Mouse (Mus musculus) mouse embryonic stem cell (cell line): ENCODE measurements around the gene Prima1.

Experiments used
- in situ Hi-C, 2 experiments: fragments of 300-500 bp; cut with MboI; formaldehyde crosslinking; loops; 1 replicate in 1 of 2; 3 replicates in 1 of 2; pipeline ENCODE4 v1.14.3; 2019 to 2020; ENCODE audit warnings: low sequenced_read_pairs in 2 of 2, low pct_unique_long_range_greater_than_20kb in 1 of 2, mixed read lengths in 1 of 2; ENCODE audit not compliant: unreplicated experiment in 1 of 2

Prima1 gene

DNA sequence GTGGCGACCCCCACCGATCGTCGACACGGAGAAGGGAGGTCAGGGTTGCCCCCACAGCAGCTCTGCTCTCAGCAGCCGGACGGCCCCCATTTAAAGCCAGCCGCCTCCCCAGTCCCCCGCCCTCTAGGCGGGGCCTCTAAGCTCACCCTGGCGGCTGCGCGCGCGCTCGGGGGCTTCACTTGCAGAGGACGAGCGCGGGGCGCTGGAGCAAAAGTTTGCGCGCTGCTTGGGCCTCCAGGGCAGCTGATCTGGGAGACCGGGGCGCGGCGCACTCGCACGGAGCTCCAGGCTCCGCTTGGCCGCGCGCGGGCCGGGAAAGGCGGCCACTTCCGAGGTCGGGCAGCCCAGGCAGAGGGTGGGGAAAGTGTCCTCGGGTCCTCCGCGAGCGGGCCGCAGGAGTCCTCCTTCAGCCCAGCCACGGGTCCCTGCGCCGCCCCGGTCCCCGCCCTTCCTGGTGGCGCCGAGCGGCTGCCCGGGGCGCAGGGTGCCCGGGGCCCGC lies at the start of gene Prima1:
Gene Prima1 (minus strand): TSS at position 68 of the 499 bp plus-strand sequence.
- in situ Hi-C loops, result no loop called here

DNA sequence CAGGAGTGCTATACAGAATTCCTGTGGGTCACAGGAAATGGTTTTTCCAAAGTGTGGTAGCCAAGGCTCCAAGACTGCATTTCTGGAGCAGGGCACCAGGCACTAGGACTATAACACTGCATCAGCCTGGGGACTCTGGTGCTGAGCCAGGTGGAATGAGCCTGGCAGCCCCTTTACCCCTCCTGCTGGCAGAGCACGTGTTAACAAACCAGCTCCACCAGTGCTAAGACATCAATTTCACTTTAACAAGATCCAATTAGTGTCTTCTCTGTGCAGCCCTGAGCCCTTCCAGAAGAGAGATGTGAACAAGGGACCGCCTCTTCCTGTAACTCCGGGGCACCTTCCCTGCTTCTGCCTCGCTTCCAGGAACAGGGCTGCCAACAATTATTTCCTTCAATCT lies 45.3 kb upstream of the Prima1 start:
- in situ Hi-C loops, result no loop called here

DNA sequence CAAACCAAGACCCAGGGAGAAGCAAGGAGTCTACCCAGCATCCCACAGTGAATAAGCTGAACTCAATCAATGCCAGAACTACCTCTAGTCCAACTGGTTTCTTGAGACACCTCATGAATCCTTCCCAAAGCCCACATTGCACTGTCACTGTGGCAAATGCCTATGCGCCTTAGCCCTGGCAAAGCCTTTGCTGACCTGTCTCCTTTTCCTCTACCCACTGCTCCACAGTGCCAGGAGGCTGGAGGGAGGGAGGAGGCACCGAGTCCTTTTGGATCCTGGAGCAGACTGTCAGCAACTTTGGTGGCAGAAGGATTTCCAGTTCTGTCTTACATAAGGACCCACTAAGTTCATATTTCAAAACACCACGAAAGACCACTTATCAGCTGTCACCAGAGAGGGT lies 41.5 kb upstream of the Prima1 start:
- in situ Hi-C loops, result no loop called here

DNA sequence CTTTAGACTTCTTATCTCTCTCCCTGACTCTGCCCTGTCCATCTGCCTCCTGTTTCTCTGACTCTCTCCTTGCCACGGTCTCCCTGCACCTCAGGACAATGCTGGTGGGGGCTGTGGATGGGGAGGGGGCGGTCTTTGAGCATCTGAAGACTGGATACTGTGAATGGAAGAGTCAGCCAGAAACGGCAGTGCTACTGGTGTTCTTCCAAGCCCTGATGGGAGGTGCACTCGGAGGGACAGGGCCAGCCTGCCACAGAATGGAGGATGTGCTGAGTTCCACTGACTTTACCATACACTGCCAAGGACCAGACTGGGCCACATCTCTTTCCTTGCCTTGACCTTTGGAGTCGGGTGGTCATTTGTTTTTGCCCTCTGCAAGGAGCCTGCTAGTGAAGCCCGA lies 41.0 kb upstream of the Prima1 start:
- in situ Hi-C loops, result no loop called here

DNA sequence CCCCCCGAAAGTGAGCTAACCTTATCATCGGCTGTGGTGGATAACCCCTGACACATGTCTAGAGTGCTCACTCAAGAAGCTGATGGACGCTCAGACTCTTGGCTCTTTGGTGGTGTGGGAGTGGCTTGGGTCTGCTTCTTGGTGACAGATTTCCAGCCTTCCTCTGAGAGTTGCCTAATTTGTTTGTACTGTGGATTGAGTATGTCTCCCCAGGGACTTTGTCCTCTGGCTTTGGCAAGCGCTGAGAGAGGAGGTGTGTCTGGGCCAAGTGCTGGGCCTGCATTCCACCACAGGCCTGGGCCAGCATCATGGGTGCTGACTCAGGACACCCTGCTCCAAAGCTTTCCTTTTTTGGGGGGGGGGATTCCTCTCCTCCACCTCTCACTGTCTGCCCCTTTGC lies 40.0 kb upstream of the Prima1 start:
- in situ Hi-C loops, result no loop called here

DNA sequence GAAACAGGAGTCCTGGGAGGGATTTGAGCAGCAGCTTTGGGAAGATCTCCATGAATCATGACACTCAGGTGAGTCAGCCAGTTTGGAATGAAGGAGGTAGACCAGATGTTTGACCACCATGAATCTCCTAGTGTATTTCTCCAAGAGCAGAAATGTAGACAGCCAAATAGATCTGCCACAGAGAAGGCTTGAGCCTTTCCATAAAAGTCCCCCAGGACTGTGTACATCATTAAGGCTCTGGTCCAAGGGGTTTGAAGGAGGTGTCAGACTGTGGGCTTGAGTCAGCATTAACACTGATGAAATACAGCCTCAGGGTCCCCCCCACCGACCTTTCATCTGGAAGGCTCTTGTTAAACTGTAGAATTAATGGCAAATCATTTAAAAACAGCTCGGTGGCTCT lies 39.5 kb upstream of the Prima1 start:
- in situ Hi-C loops, result no loop called here

DNA sequence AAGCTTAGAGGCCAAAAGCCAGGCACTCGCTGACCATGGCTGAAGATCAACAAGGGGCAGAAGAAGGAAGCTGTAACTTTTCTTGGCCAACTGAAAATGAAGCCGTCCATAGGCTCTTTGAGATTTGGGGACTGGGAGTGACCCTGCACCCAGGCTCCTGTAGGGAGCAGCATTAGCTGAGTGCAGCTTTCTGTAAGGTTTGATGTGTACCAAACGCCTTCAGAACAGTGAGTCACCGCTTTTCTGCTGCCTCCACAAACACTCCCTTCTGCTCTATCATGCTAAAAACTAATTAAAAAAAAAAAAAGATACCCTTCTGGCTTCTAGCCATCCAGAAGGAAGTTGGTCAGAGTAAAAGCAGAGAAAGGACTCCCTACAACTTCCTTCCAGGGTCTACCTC lies 34.5 kb upstream of the Prima1 start:
- in situ Hi-C loops, result no loop called here

DNA sequence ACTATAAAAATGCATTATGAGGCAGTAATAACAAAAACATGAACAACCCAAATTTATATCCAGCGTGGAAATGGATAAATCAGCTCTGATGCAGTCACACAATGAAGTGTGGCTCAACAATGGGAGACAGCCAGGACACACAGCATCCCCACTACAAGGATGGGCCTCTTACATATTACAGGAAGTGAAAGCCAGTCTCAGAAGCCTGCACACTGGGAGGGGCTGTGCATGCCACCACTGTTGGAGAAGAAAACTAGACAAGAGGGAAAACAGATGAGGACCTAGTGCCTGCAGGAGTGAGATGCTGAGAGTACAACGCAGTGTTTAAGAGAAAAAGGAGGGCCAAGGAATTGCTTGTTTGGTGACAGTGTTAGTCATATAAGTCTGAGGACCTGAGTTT lies 31.8 kb upstream of the Prima1 start:
- in situ Hi-C loops, result no loop called here

DNA sequence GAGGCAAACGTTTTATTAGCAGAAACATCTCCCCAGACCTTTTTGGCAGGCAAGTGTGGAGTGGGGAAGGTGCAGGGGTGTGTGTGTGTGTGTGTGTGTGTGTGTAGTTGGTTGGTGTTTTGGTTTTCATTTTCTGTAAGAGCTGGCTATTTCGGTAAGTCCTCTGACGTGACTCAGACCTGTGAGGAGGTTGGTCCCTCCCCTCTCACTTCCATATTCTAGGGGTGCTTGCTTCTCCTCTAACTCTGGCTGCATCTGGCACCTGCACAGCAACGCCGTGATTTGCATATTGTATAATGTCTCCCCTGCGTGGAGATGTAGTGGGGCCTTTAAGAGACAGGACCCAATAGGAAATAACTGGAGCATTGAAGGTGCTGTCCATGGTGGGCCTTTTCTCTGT lies 31.1 kb upstream of the Prima1 start:
- in situ Hi-C loops, result no loop called here

DNA sequence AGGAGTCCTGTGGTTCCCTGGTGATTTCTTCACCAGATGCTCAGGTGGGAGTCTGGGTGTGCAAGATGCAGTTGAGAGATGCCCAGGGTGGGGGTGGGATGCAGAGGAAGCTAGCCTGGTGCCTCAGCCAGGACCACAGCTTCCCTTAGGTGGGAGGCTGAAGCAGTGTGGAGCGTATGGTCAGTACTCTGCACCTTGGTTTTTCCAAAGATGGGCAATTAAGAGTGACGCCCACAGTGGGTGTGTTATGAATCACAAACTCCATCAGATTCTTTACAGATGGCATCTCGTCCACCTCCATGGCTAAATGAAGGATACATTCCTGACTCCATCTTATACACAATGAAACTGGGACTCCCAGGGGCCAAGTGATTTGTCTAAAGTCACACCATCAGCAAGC lies 30.2 kb upstream of the Prima1 start:
- in situ Hi-C loops, result no loop called here

DNA sequence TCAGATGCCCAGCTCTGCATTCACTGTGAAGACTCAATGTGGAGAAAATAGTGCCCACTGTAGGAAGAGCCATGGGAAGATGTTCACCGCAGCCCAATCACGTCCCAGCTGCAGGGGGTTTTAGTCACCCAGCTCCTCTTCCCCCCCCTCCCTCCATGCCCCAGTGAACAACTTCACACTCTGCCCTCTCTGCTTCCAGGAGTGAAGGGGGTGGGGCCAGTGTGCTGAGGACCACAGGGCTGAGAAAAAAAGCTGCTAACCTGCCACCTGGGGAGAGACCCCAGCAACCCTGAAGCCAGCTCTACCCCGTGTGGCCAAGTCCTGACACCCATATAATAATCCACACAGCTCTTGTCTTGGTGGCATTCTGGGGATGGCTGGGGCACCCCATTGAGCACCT lies 24.7 kb upstream of the Prima1 start:
- in situ Hi-C loops, result no loop called here

DNA sequence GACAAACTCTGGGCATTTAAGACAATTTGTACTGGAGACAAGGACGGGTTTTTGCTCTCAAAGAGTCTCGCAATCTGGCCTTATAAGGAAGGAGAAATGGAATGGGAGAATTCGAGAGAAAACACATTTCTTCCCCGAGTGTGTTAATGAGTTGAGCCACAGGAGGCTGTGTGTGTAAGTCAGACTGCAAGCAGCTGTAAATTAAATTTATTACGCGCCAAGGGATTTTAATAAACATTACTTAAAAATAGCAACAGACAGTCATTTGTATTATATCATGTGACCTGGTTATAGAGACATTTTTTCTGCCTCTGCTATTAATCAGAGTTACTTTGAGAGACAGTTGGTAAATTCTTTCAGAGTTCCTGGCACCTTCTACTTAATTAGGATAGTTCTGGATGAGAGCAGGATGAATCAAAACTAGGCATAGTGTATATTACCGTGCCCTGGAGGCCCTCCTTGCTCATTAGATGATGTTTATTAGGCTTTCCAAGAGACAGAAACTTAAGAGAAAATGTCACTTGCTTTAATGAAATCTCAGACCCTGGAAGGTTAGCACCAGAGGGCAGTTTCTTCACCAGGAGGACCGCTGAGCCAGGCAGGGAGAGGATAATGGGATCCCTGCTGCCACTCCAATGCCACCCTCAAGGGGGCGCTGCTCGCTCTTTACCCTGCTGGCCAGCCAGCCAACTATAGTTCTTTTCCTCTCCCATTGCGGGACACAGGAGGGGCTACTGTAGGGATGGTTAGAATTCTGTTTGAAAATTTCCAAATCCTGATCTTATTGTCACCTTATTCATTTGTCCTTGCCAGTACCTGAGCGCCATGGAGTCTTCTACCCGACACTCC lies 20.3 kb upstream of the Prima1 start:
- in situ Hi-C loops, result no loop called here

DNA sequence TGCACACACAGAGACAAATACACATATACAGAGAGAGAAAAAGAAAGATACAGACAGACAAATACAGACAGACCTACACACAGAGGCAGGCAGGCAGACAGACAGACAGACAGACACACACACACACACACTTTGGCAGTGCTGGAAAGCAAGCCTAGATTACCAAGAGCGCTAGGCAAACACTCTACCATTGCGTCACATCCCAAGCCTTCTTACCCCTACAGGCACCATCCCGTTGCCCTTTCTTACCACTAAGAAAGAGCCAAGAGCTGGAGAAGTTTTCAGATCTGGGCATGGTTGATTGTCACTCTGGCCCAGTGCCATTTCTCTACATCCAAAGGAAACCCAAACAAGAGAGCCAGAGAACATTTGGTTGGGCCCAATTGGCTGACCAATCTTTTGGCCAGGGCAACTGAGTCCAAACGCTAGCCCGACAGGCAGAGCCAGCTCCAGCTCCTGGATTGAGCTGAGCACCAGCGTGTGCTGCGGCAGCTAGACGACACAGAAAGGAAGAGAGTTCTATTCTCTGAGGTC lies 11.0 kb upstream of the Prima1 start:
- in situ Hi-C loops, result no loop called here

DNA sequence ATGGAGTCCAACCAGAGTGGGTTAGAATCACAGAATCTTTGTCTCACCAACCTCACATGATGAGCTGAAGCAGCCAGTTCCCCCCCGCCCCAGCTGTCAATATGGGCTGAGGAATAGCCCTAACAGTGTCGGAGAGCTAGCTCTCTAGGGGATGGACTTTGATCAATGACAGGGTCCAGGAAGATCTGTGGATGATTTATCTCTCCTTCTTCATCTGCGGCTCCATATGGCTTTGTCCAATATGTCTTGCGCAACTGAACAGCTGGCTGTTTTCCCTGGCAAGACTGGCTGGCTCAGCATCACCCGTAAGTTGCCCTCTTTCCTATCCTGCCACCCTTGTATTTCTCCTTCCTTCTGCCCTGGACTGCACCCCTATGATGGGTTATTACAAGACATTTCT lies 9.2 kb upstream of the Prima1 start:
- in situ Hi-C loops, result no loop called here

DNA sequence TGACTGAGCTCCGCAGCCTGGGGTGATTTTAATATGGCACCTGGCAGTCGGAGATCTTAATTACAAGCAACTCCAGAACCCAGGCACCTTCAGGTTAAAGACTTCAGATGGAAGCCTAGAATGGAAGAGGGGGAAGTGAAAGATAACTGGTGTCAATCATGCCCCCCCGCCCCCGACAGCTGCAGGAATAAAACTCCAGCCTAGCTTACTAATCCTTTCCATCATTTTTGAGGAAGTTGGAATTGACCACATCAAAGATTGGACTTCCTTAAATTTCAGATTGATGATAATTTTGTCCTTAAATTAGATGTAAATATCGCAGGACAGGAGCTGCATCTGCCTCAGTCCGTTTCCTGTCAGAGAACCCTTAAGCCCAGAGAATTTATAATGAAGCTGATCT lies 8.4 kb upstream of the Prima1 start:
- in situ Hi-C loops, result no loop called here

DNA sequence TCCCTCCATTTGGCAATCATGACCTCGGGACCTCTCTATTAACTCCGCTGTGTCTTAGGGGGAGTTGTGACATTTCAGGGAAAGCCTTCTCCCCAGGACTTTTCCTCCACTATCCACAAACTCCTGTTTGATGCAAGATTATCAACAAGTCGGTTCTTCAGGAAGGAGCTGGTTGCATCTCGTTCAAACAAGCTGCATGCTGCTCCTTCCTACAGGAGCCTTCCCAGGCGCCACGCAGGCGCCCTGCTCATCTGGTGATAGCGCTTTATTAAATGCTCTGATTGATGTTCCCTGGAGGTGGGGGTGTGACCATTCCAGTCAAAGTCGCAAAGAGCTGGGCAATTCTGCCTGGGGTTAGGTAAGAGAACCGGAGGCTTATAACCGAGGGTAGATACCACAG lies 1.1 kb upstream of the Prima1 start:
- in situ Hi-C loops, result no loop called here

DNA sequence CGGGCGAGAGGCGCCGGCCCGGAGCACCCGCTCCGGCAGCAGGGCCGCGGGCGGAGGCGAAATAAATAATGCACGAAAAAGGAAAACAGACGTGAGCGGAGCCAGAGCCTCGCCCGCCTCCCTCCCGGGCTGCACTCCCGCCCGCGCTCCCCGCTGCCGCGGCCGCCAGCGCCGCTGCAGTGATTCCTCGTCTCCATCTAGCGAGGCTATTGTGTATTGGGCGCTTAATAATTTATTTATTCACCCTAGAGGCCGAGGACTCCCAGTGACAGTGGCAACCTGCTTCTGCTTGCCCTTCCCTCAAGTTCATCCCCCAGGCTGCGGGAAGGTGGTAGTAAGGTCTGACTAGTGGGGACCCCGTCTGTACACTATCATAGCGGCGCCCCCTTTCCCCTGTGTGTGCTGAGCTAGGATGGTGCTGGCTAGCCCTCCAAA lies 658 bp upstream of the Prima1 start:
- in situ Hi-C loops, result no loop called here

DNA sequence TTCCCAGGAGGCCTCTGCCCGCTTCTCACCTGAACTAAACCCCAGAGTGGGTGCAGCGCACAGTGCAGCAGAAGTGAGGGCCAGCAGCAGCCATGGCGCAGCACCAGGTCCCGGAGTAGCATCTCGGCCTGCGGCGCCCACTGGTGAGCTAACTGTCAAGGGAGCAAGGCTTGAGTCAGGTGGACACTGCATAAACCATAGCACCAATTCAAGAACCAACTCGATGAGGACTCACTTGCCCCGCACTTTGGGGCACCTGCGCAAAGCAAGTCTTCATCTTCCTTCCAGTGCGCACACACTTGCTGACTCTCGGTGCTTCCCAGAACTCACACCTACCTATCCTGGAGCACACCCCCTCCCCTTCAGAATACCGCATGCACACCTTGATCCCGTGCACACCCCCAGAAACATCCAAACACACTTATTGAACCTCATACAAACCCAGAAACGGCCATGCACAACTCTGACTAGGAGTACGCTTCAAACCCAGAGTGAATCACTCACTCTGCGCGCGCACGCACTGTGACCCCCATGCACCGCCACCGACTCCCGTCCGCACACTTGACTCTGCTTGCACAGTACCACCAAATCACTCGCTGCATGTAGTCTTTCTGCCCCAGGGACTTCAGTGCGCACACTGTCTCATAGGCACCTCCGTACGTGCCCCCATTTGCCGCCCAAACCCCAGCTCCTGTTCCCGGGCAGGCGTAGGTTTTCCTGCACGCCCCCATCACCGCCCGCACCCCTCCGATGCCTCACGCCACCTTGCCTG lies 453 bp downstream of the Prima1 start:
- in situ Hi-C loops, result no loop called here

DNA sequence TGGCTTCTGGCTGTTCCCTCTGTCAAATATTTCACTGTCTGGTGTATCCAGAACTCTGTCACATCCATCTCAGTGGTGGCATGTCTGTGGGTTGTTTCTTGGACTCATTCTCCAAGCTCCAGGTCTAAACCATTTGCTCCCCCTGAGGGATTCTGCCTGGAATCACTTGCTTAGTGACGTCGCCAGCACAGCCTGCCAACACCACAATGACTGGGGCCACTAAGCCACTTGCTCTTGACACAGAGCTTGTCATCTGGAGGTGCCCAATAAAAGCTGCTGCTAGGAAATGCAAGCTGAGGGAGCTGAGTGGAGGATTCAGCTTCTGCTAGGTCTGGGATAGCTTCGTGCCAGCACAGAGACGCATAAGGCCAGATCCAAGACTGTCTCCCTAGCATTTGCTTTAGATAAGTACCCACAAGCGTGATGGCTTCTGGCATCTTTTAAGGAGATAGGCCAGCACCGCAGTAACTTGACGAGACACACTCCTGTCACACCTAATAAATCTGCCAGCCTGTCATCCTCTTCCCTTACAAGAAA lies 3.0 kb downstream of the Prima1 start:
- in situ Hi-C loops, result no loop called here
